Mouse (Mus musculus): Measurements from ENCODE around the gene Itgav. TPM values are rescaled to one million over a fixed set of nuclear protein-coding genes. Genes with fewer than 3 reads are reported as not detected.

Itgav gene
- polyA plus RNA-seq, 1 experiment from 2014 or later: 55.4 TPM

DNA sequence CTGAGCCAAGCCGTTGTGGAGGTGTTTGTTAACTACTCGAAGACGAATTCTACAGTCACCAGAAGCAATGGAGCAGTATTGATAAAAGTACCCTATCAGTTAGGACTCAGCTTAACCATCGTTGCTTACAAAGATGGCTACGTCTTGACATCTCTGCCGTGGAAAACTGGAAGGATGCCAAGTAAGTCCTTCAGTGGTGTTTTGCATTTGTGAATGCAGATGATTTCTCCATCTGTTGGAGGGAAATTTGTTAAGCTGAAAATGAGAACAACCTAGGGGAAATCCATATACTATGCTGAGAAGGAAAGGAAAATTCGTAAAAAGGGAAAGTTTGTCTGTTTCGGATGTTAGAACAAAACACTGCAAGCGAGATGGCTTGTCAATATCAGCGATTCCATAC, 129.2 kb downstream of the Itgav start:
- Histone ChIP-seq H3K27me3 (no peaks in the 10 kb centered on the region), H3K9ac (no peak overlapping the region), H3K4me3 (no peak overlapping the region), H3K36me3 (peaks cover 6% of the 10 kb centered on the region; the same call in 1 of the 2 replicates), H3K9me3 (replicated peaks) (no peaks in the 10 kb centered on the region), H3K4me1 (no peaks in the 10 kb centered on the region), H3K4me2 (replicated peaks) (no peak overlapping the region), H3K27ac (no peak overlapping the region)
- 83% methylated on average over 10 of the region's 10 CpGs for WGBS
- ATAC-seq (ENCODE audit: low FRiP score): no peak

DNA sequence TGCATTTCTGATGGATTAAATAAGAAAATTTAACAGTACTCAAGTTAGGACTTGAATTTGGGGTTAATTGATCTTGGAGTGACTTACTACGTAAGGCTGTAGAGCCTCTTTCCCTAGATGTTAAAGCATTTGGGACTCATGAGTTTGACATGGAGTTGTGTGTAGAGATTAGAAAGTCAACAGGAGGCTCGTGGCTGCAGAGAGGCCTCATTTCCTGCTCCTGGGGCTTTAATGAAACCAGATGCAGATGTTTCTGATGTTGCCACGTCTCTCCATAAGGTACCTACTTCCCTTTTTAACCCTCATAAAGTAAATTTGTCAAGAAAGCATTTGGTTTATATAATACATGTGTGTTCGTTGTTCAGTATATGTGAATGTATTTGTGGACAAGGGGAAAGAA, 132.0 kb downstream of the Itgav start:
- 60% methylated on average over 4 of the region's 4 CpGs for WGBS
- Histone ChIP-seq H3K36me3 (peaks cover 10% of the 10 kb centered on the region; the same call in 1 of the 2 replicates), H3K4me3 (no peak overlapping the region), H3K4me1 (no peaks in the 10 kb centered on the region), H3K9ac (no peak overlapping the region), H3K27ac (no peak overlapping the region), H3K27me3 (no peaks in the 10 kb centered on the region), H3K4me2 (replicated peaks) (no peak overlapping the region), H3K9me3 (replicated peaks) (no peaks in the 10 kb centered on the region)
- ATAC-seq (ENCODE audit: low FRiP score): no peak

Other genes with a start within 250 kb of the Itgav start
- 180 and 213 TPM in 2 replicates for gene Zc3h15, start 80.0 kb upstream of the Itgav start, polyA plus RNA-seq (2016; fragmentation: Nextera tagmentation; extraction: Ambion mirVana)
- gene Fam171b, start 88.2 kb downstream of the Itgav start, polyA plus RNA-seq (2016; fragmentation: Nextera tagmentation; extraction: Ambion mirVana): 53.2 and 55.9 TPM in 2 replicates
- gene Zswim2, start 216.8 kb downstream of the Itgav start, polyA plus RNA-seq (2016; fragmentation: Nextera tagmentation; extraction: Ambion mirVana): not detected in 2 replicates
- not detected in 2 replicates for gene Gm13698, start 231.3 kb downstream of the Itgav start, polyA plus RNA-seq (2016; fragmentation: Nextera tagmentation; extraction: Ambion mirVana)
- not detected in 2 replicates for gene Gm13693, start 237.1 kb downstream of the Itgav start, polyA plus RNA-seq (2016; fragmentation: Nextera tagmentation; extraction: Ambion mirVana)
- gene Gm13695, start 242.9 kb downstream of the Itgav start, polyA plus RNA-seq (2016; fragmentation: Nextera tagmentation; extraction: Ambion mirVana): not detected in 2 replicates
- gene Gm13696, start 248.7 kb downstream of the Itgav start, polyA plus RNA-seq (2016; fragmentation: Nextera tagmentation; extraction: Ambion mirVana): not detected in 2 replicates

Measured in hindbrain, embryonic 12.5 days (tissue).